Mouse (Mus musculus): Measurements from ENCODE around the gene Bckdha. TPM values are rescaled to one million over a fixed set of nuclear protein-coding genes. Genes with fewer than 3 reads are reported as not detected.

The Bckdha gene
- total RNA-seq, 2 experiments from 2014 or later: 40.1 to 45.5 TPM

- no peak for DNase-seq (ENCODE audit: extremely low spot score in 1 of 2, low spot score in 1 of 2)
These were observed 24.8 kb upstream of the Bckdha start for GRCm38 (mm10) chr7:25683474-25684180.

DNA sequence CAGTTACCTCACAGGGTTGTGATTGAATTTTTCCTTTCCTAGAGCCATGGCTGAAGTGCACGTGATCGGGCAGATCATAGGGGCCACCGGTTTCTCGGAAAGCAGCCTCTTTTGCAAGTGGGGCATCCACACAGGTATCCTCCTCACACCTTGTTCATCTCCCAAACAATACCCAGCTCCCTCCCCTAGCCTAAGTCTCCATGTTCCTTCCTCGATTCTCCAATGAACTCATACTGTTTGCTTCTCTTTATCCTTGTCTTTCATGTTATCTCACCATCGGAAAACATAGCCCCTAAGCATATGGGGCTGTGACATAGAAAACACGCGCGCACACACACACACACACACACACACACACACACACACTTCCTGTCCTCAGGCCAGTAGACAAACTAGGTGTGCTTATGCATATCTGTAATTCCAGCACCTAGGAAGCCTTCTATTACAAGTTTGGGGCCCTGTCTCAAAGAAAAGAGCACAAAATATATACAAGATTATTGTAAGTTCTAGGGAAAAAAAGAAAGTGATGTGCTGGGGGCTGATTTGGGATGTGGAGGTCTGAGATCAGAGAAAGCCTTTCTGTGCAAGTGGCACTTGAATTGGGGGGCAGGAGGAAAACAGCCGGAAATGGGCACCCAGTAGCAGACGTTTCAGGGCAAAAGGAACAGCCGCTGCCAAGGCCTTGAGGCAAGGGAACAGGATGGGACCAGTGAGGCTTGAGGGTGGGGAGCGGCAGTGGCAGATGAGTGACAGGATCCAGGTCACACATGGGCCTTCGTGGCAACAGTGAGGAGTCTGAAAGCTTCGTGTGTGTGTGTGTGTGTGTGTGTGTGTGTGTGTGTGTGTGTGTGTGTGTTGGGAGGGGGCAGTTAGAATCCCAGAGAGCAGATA is 22.8 kb upstream of the Bckdha start:
- DNase-seq (ENCODE audit: extremely low spot score in 1 of 2, low spot score in 1 of 2): no peak

- peak; percentile 89 to 96 for DNase-seq (ENCODE audit: extremely low spot score in 1 of 2, low spot score in 1 of 2)
These were observed 21.9 kb upstream of the Bckdha start, which contains the start of gene B9d2 for GRCm38 (mm10) chr7:25680514-25681258. Gene B9d2, plus strand, starts transcription at chr7:25680780.

DNA sequence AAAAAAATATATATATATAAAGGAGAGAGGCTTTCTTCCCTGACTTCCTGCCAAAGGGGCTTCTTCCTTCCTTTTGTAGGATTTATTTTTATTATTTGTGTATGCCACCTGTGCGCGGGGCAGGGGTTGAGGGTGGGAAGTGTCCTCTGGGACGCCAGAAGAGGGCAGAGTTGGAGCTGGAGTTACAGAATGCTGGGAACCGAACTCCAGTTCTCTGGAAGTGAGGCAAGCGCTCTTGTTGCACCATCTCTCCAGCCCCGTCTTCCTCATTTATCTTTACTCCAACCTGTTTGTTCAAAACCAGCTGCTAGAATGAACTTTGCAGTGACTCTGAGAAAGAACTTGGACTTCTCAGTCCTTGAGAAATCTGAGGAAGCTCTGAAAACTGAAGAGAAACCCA is 21.2 kb upstream of the Bckdha start:
- no peak for DNase-seq (ENCODE audit: extremely low spot score in 1 of 2, low spot score in 1 of 2)

GRCm38 (mm10) chr7:25677013-25677412 is 18.2 kb upstream of the Bckdha start:
- no peak for DNase-seq (ENCODE audit: extremely low spot score in 1 of 2, low spot score in 1 of 2)

DNA sequence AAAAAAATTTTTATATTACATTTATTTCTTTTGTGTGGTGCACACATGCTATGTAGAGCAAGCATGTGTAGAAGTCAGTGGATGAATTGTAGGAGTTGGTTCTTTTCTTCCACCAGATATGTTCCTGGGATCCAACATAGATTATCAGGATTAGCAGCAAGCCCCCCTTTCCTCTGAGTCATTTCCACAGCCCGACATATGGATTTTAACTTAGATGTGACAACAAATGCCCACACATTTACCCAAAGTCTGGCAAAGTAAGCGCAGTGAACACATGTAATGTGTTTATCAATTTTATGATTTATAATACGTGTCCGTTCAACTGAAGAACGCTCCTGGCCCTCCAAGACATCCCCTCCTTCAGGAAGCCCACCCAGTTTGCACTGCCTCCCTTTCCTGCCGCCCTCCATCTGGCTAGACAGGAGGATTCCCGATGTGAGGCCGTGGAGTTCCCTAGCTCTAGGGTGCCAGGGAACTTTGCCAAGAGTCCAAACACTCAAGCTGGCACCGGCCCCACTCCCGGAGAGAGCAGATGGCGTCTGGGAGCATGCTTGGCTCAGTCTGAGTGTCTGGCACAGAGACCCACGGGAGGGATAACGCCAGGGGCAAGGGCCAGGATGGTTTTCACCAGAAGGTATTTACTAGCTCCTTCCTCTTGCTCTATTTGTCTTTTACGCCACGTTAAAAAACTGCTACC is 17.5 kb upstream of the Bckdha start:
- peak; percentile 85 to 89 for DNase-seq (ENCODE audit: extremely low spot score in 1 of 2, low spot score in 1 of 2)

- no peak for DNase-seq (ENCODE audit: extremely low spot score in 1 of 2, low spot score in 1 of 2)
These were observed 16.6 kb upstream of the Bckdha start for GRCm38 (mm10) chr7:25675405-25675804.

- DNase-seq (ENCODE audit: extremely low spot score in 1 of 2, low spot score in 1 of 2): no peak
These were observed 16.0 kb upstream of the Bckdha start, which contains the start of gene Tmem91 for GRCm38 (mm10) chr7:25674719-25675300. Gene Tmem91, minus strand, starts transcription at chr7:25675166.

GRCm38 (mm10) chr7:25674297-25674696 is 15.5 kb upstream of the Bckdha start:
- no peak for DNase-seq (ENCODE audit: extremely low spot score in 1 of 2, low spot score in 1 of 2)

- DNase-seq (ENCODE audit: extremely low spot score in 1 of 2, low spot score in 1 of 2): no peak
These were observed 13.7 kb upstream of the Bckdha start for GRCm38 (mm10) chr7:25672442-25672841.

GRCm38 (mm10) chr7:25671686-25672085 is 12.9 kb upstream of the Bckdha start:
- no peak for DNase-seq (ENCODE audit: extremely low spot score in 1 of 2, low spot score in 1 of 2)

GRCm38 (mm10) chr7:25670096-25670495 is 11.3 kb upstream of the Bckdha start:
- DNase-seq (ENCODE audit: extremely low spot score in 1 of 2, low spot score in 1 of 2): no peak

DNA sequence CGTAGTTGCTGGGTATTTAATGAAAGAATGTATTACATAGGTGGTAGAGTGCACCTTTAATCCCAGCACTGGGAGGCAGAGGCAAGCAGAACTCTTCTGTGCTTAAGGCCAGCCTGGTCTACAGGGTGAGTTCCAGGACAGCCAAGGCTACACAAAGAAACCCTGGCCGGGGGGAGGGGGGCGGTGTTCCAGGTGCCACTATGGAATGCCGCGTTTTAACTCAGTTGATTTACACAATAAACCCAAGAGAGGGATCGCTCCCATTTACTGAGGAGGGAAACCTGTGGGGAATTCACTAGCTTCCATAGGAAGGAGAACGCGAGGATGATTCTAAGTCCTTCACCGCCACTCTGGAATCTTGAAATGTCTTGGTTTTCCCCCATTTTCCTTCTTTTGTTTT is 10.8 kb upstream of the Bckdha start:
- no peak for DNase-seq (ENCODE audit: extremely low spot score in 1 of 2, low spot score in 1 of 2)

- no peak for DNase-seq (ENCODE audit: extremely low spot score in 1 of 2, low spot score in 1 of 2)
These were observed 10.4 kb upstream of the Bckdha start for GRCm38 (mm10) chr7:25669158-25669557.

DNA sequence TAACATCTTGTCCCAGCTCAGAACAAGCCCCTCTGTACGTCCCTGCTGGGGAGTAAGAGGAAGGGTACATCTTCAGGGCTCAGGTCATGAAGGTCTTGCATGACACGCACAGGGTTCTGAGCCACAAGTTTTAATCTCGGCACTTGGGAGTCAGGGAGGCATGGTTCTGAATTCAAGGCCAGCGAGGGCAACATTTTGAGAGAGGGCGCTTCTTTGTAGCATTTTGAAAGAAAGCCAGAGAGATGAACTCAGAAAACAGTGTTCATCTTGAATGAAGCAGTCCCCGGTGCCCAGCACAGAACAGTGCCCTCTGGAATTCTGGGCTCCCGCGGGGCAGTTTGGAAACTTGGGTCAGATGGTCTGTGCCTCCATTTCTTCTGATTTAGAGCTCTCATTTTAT is 7.6 kb upstream of the Bckdha start:
- DNase-seq (ENCODE audit: extremely low spot score in 1 of 2, low spot score in 1 of 2): no peak

DNA sequence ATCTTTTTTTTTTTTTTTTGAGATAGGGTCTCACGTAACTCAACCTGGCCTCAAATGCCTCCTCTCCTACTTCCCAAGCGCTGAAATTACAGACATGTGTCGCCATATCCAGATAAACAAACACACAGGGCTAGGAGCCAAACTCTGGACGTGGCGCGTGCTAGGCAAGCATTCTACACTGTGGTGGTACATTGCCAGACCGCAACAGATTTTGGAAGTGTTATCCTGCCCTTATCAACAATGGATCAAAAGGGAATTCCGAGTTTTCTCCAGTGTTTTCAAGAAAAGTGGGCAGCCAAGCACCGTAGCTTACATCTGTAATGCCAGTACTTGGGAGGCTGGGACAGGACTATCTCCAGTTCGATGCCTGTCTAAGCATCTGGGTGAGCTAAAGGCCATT is 996 bp downstream of the Bckdha start:
- DNase-seq (ENCODE audit: extremely low spot score in 1 of 2, low spot score in 1 of 2): no peak

- no peak for DNase-seq (ENCODE audit: extremely low spot score in 1 of 2, low spot score in 1 of 2)
These were observed 3.0 kb downstream of the Bckdha start for GRCm38 (mm10) chr7:25655601-25656428.

DNA sequence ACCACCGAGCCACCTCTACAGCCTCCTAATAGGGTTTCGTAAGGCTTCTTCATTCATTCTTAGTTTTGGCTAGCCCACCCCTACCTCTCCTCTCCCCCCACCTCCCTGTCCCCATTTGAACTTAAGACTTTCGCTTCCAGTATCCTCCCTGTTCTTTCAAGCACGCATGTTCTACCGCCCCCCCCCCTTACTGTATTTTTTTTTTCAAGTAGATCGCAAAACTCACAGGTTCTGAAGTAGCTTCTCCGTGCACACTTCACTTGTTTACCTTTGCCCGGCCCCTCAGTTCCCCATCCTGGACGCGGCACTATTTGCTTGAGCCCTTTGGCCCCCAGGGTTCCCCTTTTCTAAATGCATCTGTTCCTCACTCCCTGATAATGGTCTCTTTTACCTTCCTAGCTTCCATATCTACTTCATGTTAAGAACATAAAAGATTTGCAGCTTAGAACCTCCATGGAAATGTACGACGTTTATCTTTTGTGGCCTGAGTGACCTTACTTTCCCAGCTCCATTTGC is 6.5 kb downstream of the Bckdha start:
- DNase-seq (ENCODE audit: extremely low spot score in 1 of 2, low spot score in 1 of 2): no peak

DNA sequence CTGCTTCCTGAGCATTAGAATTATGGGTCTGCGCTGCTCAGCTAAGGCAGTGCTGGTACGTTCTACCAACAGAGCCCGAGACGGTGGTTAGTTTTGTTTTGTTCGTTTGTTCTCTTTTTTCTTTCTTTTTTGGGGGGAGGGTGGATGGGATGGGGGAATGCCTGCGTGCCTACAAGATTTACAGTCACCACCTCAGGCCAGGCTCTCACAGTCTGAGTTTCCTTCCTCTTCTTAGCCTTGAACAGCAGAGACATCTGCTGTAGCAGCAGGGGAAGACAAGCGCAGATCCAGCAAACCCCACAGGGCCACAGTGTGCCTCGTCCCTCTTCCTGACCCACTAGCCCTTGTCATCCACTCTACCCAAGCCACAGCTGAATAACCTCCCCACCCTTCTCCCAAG is 7.5 kb downstream of the Bckdha start:
- no peak for DNase-seq (ENCODE audit: extremely low spot score in 1 of 2, low spot score in 1 of 2)

All from layer of hippocampus, postnatal 25 days (tissue).